Mouse (Mus musculus) bone marrow, adult 2 months (tissue): ENCODE measurements around the gene Gm20815.
"Not testable (repeated sequence)": the region's sequence is repeated elsewhere in the genome, so short reads cannot be mapped to it uniquely, and the experiment has no call there.

Experiments used
- CTCF ChIP-seq: fragments of 200-500 bp; IDR thresholded peaks from 2 replicates; pipeline ENCODE4 v1.5.1; 2011; ENCODE audit warnings: low read length, control low read depth; ENCODE audit not compliant: control insufficient read depth, insufficient read depth
- POLR2A ChIP-seq: fragments of 200-500 bp; IDR thresholded peaks from 2 replicates; pipeline ENCODE4 v1.6.1; 2011; ENCODE audit warnings: low read depth, mild to moderate bottlenecking, control low read depth, low read length, borderline replicate concordance; ENCODE audit not compliant: control insufficient read depth

- TF ChIP-seq POLR2A, CTCF: not testable (repeated sequence)
These were observed at the start of gene Gm20815 for GRCm38 (mm10) chrY:8835069-8835468.
